ENCODE assay signal across 1 mouse cellular context in the genomic region with DNA sequence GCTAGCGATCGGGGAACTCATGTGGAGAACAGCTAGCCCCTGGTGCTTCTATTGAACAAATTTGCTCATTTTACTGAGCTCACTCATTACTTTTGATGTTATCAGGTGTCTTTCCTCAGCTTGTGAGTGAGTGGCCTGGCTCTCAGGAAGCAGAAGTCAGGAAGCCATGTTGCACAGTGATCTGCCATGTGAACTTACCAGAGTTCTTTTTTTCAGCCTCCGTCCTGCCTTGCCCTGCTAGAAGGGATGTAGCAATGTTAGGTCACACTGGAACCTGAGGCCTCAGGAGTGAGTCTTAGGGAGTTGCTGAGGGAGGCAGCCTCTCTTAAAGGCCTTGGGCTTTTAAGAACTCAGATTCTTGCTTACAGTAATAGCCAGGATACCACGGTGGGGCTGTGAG.
TF ChIP-seq lines count a peak whose summit lies in the region.

No protein-coding gene starts in this region.

TF ChIP-seq in CH12.LX, 34 proteins besides CTCF, POLR2A, EP300 and RAD21 (continued from another document):
- no peak for TF ChIP-seq E2F4 (IDR thresholded peaks at IDR 0.05; ENCODE audit: insufficient replicate concordance, low read depth, low read length)
- TF ChIP-seq GABPA (IDR thresholded peaks at IDR 0.05; ENCODE audit: insufficient replicate concordance, low read depth, low read length): no peak
- no peak for TF ChIP-seq ZMIZ1 (IDR thresholded peaks at IDR 0.05; ENCODE audit: low read depth, low read length)
- TF ChIP-seq JUN (IDR thresholded peaks at IDR 0.05; ENCODE audit: insufficient read depth, low read depth, low read length): no peak
- TF ChIP-seq MEF2A (IDR thresholded peaks at IDR 0.05; ENCODE audit: borderline replicate concordance, low read depth, low read length): no peak
- no peak for TF ChIP-seq ZNF384 (IDR thresholded peaks at IDR 0.05; ENCODE audit: low read depth, low read length)
- TF ChIP-seq ZKSCAN1 (IDR thresholded peaks at IDR 0.05; ENCODE audit: borderline replicate concordance, low read depth, low read length): no peak
- TF ChIP-seq MXI1 (IDR thresholded peaks at IDR 0.05; ENCODE audit: low read depth, low read length): no peak
- no peak for TF ChIP-seq USF1 (IDR thresholded peaks at IDR 0.05; ENCODE audit: low read depth, low read length)
- TF ChIP-seq ELF1 (IDR thresholded peaks at IDR 0.05; ENCODE audit: low read depth, low read length): no peak
- no peak for TF ChIP-seq UBTF (IDR thresholded peaks at IDR 0.05; ENCODE audit: low read depth, low read length)
- no peak for TF ChIP-seq JUND (conservative IDR thresholded peaks at IDR 0.05; ENCODE audit: low read depth, low read length)
- TF ChIP-seq MAZ (IDR thresholded peaks at IDR 0.05; ENCODE audit: low read depth, low read length): no peak
- no peak for TF ChIP-seq ZC3H11A (IDR thresholded peaks at IDR 0.05; ENCODE audit: low read depth, low read length)
- no peak for TF ChIP-seq SIN3A (IDR thresholded peaks at IDR 0.05; ENCODE audit: low read length)
